Mouse (Mus musculus): ENCODE measurements around the gene Trip6. TPM values are rescaled to one million over a fixed set of nuclear protein-coding genes. Genes with fewer than 3 reads are reported as not detected.

Gene Trip6
- 11.1 and 12.2 TPM in 2 replicates for polyA plus RNA-seq (2014; fragmentation: Nextera tagmentation; extraction: Ambion mirVana)

DNA sequence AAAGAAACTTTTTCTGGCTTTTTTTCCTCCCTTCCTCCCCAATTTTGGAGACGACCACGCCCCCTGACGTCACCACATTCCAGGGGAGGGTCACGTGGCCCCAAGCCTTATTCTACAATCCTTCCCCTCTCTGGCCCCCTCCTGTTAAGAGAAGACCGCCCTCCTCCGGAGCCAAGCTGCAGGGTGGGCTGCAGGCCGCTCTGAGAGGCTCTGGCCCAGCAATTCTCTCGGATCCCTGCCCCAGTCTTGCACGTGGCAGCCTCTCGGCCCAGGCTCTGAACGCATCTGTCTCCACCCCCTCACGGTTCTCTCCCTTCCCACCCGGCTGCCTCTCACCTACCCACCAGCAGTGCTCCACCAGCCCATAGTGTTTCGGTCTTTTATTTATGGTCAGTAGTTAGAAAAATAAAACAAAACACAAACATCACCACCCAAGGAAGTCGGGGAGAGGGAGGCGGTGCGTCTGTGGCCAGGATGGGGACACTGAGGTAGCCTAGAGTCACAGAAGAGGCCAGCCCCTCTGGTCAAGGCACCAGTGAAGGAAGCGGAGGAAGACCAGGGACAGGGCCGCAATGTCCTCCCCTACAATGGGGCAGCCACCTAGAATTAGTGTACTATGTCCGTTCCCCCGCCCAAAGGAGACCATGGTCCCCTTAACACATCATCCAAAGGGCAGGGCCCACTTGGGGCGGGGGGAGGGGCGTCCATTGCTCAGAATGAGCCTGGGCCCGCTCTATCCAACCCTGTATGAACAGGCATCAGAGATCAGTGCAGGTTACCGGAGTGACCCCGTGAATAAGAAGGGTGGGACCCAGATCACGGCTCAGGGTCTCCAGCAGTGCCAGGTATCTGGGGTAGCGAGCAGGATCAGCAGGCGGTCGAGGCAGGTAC, at the start of gene Trip6:
TSS of gene Trip6 (minus strand) at position 212 of the 891 bp plus-strand sequence.
- Histone ChIP-seq H3K27me3 (ENCODE audit: control insufficient read depth, insufficient read depth, low read length) (no peaks in the 10 kb centered on the region), H3K9me3 (ENCODE audit: control insufficient read depth, low read length) (no peaks in the 10 kb centered on the region), H3K4me2 (replicated peaks) (peak within 1 kb of the TSS; percentile 59), H3K27ac (peak within 1 kb of the TSS; percentile 58; the same call in 1 of the 2 replicates), H3K9ac (peak within 1 kb of the TSS; percentile 63), H3K36me3 (replicated peaks; ENCODE audit: control insufficient read depth, insufficient read depth) (peaks cover 30% of the 10 kb centered on the region), H3K4me3 (replicated peaks; ENCODE audit: low read length) (peak within 1 kb of the TSS; percentile 38), H3K4me1 (replicated peaks; ENCODE audit: control insufficient read depth, insufficient read depth, low read length) (peaks cover 12% of the 10 kb centered on the region)
- ATAC-seq (ENCODE audit: low FRiP score) (peak; percentile 79), DNase-seq (ENCODE audit: low spot score) (peak; percentile 78)
- 17% methylated on average over 29 of the region's 30 CpGs for WGBS

DNA sequence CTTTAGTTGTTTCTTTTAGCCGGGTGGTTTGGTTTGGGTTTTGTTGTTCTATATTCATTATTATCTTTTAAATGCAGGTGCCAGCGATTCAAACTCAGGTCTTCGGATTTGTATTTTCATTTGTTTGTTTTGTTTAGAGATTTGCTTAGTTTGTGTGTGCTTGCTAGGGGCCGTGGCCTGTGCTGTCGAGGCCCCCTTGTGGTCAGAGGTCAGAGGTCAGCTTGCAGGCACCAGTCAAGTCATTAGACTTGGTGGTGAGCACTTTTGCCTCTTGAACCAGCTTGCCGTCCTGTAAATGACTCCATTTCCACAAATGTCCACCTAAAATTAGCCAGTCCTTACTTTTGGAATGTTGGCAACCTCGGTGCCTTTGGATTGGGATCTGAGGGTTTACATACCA, 44.2 kb upstream of the Trip6 start:
- Histone ChIP-seq H3K4me3 (replicated peaks; ENCODE audit: low read length) (no peak overlapping the region), H3K36me3 (replicated peaks; ENCODE audit: control insufficient read depth, insufficient read depth) (peaks cover 21% of the 10 kb centered on the region), H3K27ac (no peak overlapping the region), H3K9me3 (ENCODE audit: control insufficient read depth, low read length) (no peaks in the 10 kb centered on the region), H3K27me3 (ENCODE audit: control insufficient read depth, insufficient read depth, low read length) (no peaks in the 10 kb centered on the region), H3K4me2 (replicated peaks) (no peak overlapping the region), H3K4me1 (replicated peaks; ENCODE audit: control insufficient read depth, insufficient read depth, low read length) (no peaks in the 10 kb centered on the region), H3K9ac (no peak overlapping the region)
- ATAC-seq (ENCODE audit: low FRiP score), result no peak
- WGBS, result 47% methylated on average over 7 of the region's 7 CpGs
- no peak for DNase-seq (ENCODE audit: low spot score)

DNA sequence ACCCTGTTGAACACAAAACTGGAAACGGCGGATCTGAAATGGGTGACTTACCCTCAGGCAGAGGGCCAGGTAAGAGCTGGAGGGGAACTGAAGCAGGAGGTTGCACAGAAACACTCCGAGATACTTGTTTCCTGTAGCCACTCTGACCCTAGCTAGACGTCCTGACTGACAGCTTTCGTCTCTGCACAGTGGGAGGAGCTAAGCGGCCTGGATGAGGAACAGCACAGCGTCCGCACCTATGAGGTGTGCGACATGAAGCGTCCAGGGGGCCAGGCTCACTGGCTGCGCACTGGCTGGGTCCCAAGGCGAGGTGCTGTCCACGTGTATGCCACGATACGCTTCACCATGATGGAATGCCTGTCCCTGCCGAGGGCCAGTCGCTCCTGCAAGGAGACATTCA, 39.9 kb upstream of the Trip6 start:
- H3K9ac ChIP-seq, result no peak overlapping the region

DNA sequence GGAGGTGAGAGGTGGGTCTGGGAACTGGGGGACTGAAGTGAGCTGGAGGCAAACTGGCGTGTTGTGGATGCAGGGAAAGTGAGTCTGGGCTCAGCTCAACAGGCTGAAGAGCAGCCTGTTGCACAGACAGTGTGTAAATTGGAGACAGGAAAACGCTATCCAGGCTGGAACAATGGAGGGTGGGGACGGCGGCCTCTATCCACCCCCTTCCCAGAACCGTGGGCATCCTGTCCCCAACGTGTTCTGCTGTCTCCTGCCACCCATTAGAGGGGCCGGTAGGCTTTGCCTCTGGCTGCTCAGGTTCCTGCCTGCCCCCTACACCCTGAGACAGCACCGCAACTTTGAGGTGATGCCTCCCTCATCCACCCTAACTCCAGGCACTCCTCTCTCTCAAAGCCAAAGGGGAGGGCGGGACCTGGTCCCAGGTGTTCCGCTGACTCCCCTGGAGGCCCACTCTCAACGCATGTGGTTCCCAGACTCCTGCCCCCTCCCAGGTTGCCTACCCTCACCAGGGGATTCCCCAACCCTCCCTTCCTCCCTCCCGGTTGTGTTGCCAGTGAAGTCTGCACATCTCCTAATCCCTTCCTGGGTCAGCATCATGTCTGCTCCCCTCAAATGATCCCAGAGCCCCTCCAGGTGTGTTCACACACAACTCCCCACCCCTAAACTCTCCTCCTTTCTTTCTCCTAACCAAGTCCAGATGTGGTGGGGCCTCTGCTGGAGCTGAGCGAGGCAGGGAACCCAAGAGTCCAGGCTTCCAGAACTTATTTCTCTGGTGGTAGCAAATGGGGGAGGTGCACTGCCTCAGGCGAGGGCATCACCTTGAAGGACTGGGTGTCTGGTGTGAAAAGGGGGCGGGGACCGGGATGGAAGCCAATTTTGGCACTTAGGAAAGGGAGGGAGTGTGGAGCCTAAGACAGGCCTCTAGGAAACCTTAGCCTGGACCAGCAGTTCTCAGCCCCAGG, 38.1 kb upstream of the Trip6 start:
- no peak for ATAC-seq (ENCODE audit: low FRiP score)
- WGBS, result 20% methylated on average over 16 of the region's 16 CpGs

More for the DNA sequence above, 39.9 kb upstream of the Trip6 start:
- Histone ChIP-seq H3K9me3 (ENCODE audit: control insufficient read depth, low read length) (no peaks in the 10 kb centered on the region), H3K27me3 (ENCODE audit: control insufficient read depth, insufficient read depth, low read length) (peaks cover 17% of the 10 kb centered on the region), H3K36me3 (replicated peaks; ENCODE audit: control insufficient read depth, insufficient read depth) (peaks cover 6% of the 10 kb centered on the region), H3K4me3 (replicated peaks; ENCODE audit: low read length) (no peak overlapping the region), H3K27ac (no peak overlapping the region), H3K4me2 (replicated peaks) (no peak overlapping the region), H3K4me1 (replicated peaks; ENCODE audit: control insufficient read depth, insufficient read depth, low read length) (peaks cover 9% of the 10 kb centered on the region; the same call in 1 of the 2 replicates)
- WGBS, result 93% methylated on average over 17 of the region's 17 CpGs
- no peak for DNase-seq (ENCODE audit: low spot score)
- ATAC-seq (ENCODE audit: low FRiP score), result no peak

DNA sequence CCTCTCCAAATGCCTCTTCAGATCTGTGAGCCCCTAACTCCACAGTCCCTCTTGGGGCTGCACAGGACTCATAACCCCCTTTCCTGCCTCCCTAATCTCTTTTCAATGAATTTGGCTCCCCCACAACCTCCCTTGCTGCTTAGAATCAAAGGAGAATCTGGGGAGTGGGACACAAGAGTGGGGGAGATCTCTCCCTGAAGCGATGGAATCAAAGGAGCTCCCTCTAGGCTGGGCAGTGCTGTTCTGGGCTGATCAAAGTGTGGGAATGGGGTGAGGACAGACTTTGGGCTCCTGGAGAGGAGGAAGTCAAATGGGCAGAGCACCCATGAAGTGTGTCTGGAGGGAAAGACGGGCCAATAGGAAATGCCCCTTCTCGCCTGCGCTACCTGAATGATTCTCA, 37.2 kb upstream of the Trip6 start:
- peaks cover 19% of the 10 kb centered on the region for H3K27me3 ChIP-seq (ENCODE audit: control insufficient read depth, insufficient read depth, low read length)
- H3K4me2 ChIP-seq (replicated peaks), result peak overlapping the region; percentile 95
- peaks cover 6% of the 10 kb centered on the region for H3K36me3 ChIP-seq (replicated peaks; ENCODE audit: control insufficient read depth, insufficient read depth)
- peak overlapping the region; percentile 61 for H3K4me3 ChIP-seq (replicated peaks; ENCODE audit: low read length)
- DNase-seq (ENCODE audit: low spot score), result no peak
- WGBS, result 10% methylated on average over 4 of the region's 4 CpGs
- peaks cover 19% of the 10 kb centered on the region for H3K4me1 ChIP-seq (replicated peaks; ENCODE audit: control insufficient read depth, insufficient read depth, low read length)
- ATAC-seq (ENCODE audit: low FRiP score), result no peak
- no peaks in the 10 kb centered on the region for H3K9me3 ChIP-seq (ENCODE audit: control insufficient read depth, low read length)
- no peak overlapping the region for H3K27ac ChIP-seq
- peak overlapping the region; percentile 69 for H3K9ac ChIP-seq

More for the DNA sequence above, 38.1 kb upstream of the Trip6 start:
- DNase-seq (ENCODE audit: low spot score), result no peak
- H3K9ac ChIP-seq, result peak overlapping the region; percentile 29; the same call in 1 of the 2 replicates
- peak overlapping the region; percentile 95 for H3K4me2 ChIP-seq (replicated peaks)
- H3K27me3 ChIP-seq (ENCODE audit: control insufficient read depth, insufficient read depth, low read length), result peaks cover 19% of the 10 kb centered on the region
- H3K4me3 ChIP-seq (replicated peaks; ENCODE audit: low read length), result peak overlapping the region; percentile 61
- no peaks in the 10 kb centered on the region for H3K9me3 ChIP-seq (ENCODE audit: control insufficient read depth, low read length)
- H3K36me3 ChIP-seq (replicated peaks; ENCODE audit: control insufficient read depth, insufficient read depth), result peaks cover 6% of the 10 kb centered on the region
- peaks cover 19% of the 10 kb centered on the region for H3K4me1 ChIP-seq (replicated peaks; ENCODE audit: control insufficient read depth, insufficient read depth, low read length)
- H3K27ac ChIP-seq, result no peak overlapping the region

DNA sequence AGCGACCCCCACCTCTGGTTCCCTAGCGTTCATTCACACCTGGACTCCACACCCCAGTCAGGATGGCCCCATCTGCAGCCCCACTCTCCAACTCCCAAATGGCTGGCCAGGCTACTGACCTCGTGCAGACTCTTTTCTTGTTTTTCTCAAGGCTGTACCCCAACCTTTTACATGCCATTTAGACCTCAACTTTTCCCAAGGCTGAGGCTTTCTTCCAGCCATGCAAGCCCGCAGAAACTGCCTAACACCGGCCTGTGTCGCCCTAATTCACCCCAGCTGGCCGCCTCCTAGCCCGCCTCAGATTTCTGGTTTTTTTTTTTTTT, 36.8 kb upstream of the Trip6 start:
- H3K9ac ChIP-seq, result peak overlapping the region; percentile 69
- peak overlapping the region; percentile 95 for H3K4me2 ChIP-seq (replicated peaks)
- DNase-seq (ENCODE audit: low spot score) (no peak), ATAC-seq (ENCODE audit: low FRiP score) (no peak)
- peak overlapping the region; percentile 61 for H3K4me3 ChIP-seq (replicated peaks; ENCODE audit: low read length)
- no peaks in the 10 kb centered on the region for H3K9me3 ChIP-seq (ENCODE audit: control insufficient read depth, low read length)
- WGBS, result under 1% methylated on average over 8 of the region's 8 CpGs
- peaks cover 19% of the 10 kb centered on the region for H3K4me1 ChIP-seq (replicated peaks; ENCODE audit: control insufficient read depth, insufficient read depth, low read length)
- H3K27ac ChIP-seq, result 0 out of 2 replicates have a peak overlapping the region, but pooled peaks have one; percentile 43
- H3K36me3 ChIP-seq (replicated peaks; ENCODE audit: control insufficient read depth, insufficient read depth), result peaks cover 4% of the 10 kb centered on the region
- peaks cover 19% of the 10 kb centered on the region for H3K27me3 ChIP-seq (ENCODE audit: control insufficient read depth, insufficient read depth, low read length)

DNA sequence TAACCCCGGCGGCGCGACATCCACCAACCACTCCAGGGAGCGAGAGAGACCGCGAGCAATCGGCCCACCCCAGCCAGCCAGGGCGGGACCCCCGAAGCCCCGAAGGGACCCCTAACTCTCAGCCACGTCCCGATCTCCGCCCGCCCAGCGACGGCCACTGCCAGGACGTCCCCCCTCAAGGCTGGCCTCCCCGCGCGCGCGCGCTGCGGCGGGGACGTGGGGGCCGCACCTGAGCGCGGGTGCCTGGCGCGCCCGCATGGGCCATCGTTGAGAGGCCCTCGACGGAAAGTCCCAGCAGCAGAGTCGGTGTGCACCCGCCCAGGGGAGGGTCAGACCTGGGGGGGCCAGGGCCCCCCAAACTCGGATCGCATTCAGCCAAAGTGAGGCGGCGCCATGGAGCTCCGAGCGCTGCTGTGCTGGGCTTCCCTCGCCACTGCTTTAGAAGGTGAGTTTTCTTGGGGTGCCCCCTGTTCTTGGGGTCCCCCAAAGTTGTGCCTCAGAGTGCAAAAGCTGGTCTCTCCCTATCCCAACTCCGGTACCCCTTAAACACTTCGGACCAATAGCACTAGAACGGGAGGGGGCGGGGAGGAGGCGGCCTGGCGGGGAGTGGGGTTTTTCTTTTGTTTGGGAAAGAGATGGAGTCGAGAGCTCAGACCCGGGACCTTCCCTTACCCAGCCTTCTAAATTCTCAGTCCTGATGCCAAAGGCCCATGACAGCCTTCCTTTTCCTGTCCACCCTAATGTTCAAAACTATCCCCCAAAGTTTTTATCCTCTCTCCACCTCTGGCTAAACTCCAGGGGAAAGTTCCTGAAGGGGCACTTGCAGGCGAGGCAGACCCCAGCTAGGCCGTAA, 36.2 kb upstream of the Trip6 start:
- peak overlapping the region; percentile 69 for H3K9ac ChIP-seq
- DNase-seq (ENCODE audit: low spot score) (peak; percentile 28), ATAC-seq (ENCODE audit: low FRiP score) (peak; percentile 69; the same call in 1 of the 2 replicates)
- H3K27ac ChIP-seq, result peak overlapping the region; percentile 47; the same call in 1 of the 2 replicates
- peaks cover 19% of the 10 kb centered on the region for H3K27me3 ChIP-seq (ENCODE audit: control insufficient read depth, insufficient read depth, low read length)
- H3K36me3 ChIP-seq (replicated peaks; ENCODE audit: control insufficient read depth, insufficient read depth), result no peaks in the 10 kb centered on the region; the same call in none of the 2 replicates
- H3K4me3 ChIP-seq (replicated peaks; ENCODE audit: low read length), result peak overlapping the region; percentile 61
- no peaks in the 10 kb centered on the region for H3K9me3 ChIP-seq (ENCODE audit: control insufficient read depth, low read length)
- peak overlapping the region; percentile 95 for H3K4me2 ChIP-seq (replicated peaks)
- H3K4me1 ChIP-seq (replicated peaks; ENCODE audit: control insufficient read depth, insufficient read depth, low read length), result peaks cover 19% of the 10 kb centered on the region
- under 1% methylated on average over 55 of the region's 55 CpGs for WGBS

DNA sequence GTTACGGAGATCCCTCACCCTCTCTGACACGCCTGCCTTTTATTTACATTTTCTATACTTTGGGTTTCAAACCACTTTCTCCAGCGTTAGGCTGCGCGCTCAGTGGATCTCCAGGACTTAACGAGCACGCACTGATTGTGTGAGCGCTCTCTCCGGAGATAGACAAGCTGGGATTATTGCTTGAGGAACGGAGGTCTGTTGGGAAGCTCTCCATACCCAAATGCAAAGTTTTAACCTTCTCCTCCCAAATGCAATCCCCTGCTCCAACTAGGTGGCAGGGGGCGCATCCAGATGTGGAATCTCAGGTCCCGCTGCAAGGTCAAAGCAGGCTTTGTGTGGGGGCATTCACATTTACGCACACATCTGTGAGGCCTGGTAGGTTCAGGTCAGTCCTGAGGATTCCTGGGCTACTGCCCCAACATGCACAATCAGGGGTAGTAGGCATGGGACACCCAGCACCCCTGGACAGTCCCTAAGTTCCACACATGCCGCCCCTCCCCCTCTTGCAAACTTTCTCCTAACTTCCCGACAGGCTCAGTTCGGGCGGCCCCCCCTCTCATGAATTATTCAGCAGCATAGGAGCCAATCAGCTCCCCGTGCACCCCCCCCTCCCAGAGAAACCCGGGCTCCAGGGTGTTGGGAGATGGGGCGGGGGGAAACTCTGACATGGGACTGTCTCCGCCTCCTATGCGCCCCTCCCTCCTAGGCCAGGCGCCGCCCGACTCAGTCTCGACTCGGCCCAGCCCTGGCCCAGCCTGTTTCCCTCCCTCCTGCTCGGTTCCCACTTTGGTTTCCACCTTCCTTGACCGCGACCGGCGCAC, 35.4 kb upstream of the Trip6 start, which contains the start of gene Ephb4:
TSS of gene Ephb4 (plus strand) at position 726 of the 821 bp plus-strand sequence.
- peaks cover 19% of the 10 kb centered on the region for H3K4me1 ChIP-seq (replicated peaks; ENCODE audit: control insufficient read depth, insufficient read depth, low read length)
- peak; percentile 91 for ATAC-seq (ENCODE audit: low FRiP score)
- no peaks in the 10 kb centered on the region for H3K9me3 ChIP-seq (ENCODE audit: control insufficient read depth, low read length)
- peak within 1 kb of the TSS; percentile 53 for H3K27ac ChIP-seq
- no peaks in the 10 kb centered on the region; the same call in 1 of the 2 replicates for H3K36me3 ChIP-seq (replicated peaks; ENCODE audit: control insufficient read depth, insufficient read depth)
- H3K4me3 ChIP-seq (replicated peaks; ENCODE audit: low read length), result peak within 1 kb of the TSS; percentile 61
- H3K4me2 ChIP-seq (replicated peaks), result peak within 1 kb of the TSS; percentile 95
- peak within 1 kb of the TSS; percentile 69 for H3K9ac ChIP-seq
- WGBS, result 1% methylated on average over 27 of the region's 32 CpGs
- peaks cover 19% of the 10 kb centered on the region for H3K27me3 ChIP-seq (ENCODE audit: control insufficient read depth, insufficient read depth, low read length)
- DNase-seq (ENCODE audit: low spot score), result peak; percentile 68
